ENCODE assay signal across 12 mouse cellular contexts in the genomic region with DNA sequence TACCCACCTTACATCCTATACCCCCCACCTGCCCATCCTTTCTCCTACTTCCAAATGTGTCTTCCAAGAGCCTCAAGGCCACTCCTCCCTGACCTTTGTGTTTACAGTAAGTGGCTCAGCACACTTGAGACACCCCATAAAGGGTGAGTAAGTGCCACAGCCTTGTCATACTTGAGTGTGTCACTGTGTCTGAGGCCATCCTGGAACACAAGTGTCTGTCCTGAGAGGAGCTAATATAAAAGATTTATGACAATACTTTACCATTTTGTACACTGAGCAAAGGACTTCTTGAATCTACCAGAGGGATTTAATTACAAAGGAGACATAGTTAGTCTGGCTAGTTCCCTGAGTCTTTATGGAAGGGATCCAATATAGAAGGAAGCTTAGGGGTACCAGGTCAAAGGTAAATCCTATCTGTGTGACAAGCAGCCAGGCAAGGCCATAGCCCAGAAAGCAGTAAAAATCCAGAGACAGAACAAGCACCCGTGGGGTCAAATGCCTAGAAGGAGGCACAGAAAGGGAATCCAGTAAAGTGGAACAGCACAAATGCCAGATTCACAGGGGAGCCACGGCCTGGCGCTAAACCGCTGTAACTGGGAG. TPM values are rescaled to one million over a fixed set of nuclear protein-coding genes. Genes with fewer than 3 reads are reported as not detected.
DNase-seq lines count a peak whose midpoint lies in the region; ATAC-seq lines count a peak whose summit lies in the region.
"Had no signal": no experiment of that assay in that cellular context is flagged by ENCODE, and none has a peak within 500 bp of the region (broad histone marks: within the 10 kb centered on the region; RNA-seq: fewer than 3 reads in every experiment).

No protein-coding gene starts in this region.

- H3K9me3 ChIP-seq in hindbrain, embryonic 11.5 days (ENCODE audit: control insufficient read depth, low read length), result no peaks in the 10 kb centered on the region
- H3K9me3 ChIP-seq in hindbrain, embryonic 12.5 days (replicated peaks), result no peaks in the 10 kb centered on the region
- H3K9me3 ChIP-seq in neural tube, embryonic 12.5 days, result no peaks in the 10 kb centered on the region
- no peaks in the 10 kb centered on the region for H3K9me3 ChIP-seq in midbrain, embryonic 16.5 days (replicated peaks; ENCODE audit: control insufficient read depth, low read length, poor library complexity, severe bottlenecking)
- no peaks in the 10 kb centered on the region for H3K9me3 ChIP-seq in heart, embryonic 10.5 days
- no peaks in the 10 kb centered on the region for H3K9me3 ChIP-seq in heart, embryonic 12.5 days (replicated peaks)
- H3K9me3 ChIP-seq: heart, embryonic 15.5 days had no signal

- no peak overlapping the region for H3K27ac ChIP-seq in hindbrain, embryonic 11.5 days (ENCODE audit: low read depth, low read length)
- no peak overlapping the region for H3K27ac ChIP-seq in hindbrain, embryonic 12.5 days
- no peak overlapping the region for H3K27ac ChIP-seq in neural tube, embryonic 12.5 days
- no peak overlapping the region for H3K27ac ChIP-seq in midbrain, embryonic 16.5 days (ENCODE audit: low read length)
- no peak overlapping the region for H3K27ac ChIP-seq in heart, embryonic 10.5 days
- H3K27ac ChIP-seq in heart, embryonic 12.5 days (ENCODE audit: poor library complexity, severe bottlenecking), result no peak overlapping the region
- H3K27ac ChIP-seq: heart, embryonic 15.5 days; liver, embryonic 14.5 days had no signal

- WGBS in hindbrain, embryonic 11.5 days, result 40% methylated on average over 4 of the region's 4 CpGs
- 37% methylated on average over 4 of the region's 4 CpGs for WGBS in hindbrain, embryonic 12.5 days
- WGBS in neural tube, embryonic 12.5 days, result 32% methylated on average over 4 of the region's 4 CpGs
- 17% methylated on average over 4 of the region's 4 CpGs for WGBS in midbrain, embryonic 16.5 days
- 64% methylated on average over 4 of the region's 4 CpGs for WGBS in heart, embryonic 10.5 days
- 73% methylated on average over 4 of the region's 4 CpGs for WGBS in heart, embryonic 12.5 days

- peaks cover 28% of the 10 kb centered on the region for H3K27me3 ChIP-seq in hindbrain, embryonic 11.5 days (ENCODE audit: control insufficient read depth, insufficient read depth, low read length)
- H3K27me3 ChIP-seq in hindbrain, embryonic 12.5 days, result peaks cover 41% of the 10 kb centered on the region
- peaks cover 31% of the 10 kb centered on the region for H3K27me3 ChIP-seq in neural tube, embryonic 12.5 days (replicated peaks)
- peaks cover 7% of the 10 kb centered on the region for H3K27me3 ChIP-seq in midbrain, embryonic 16.5 days (ENCODE audit: control insufficient read depth, insufficient read depth, low read depth, low read length)
- H3K27me3 ChIP-seq in heart, embryonic 10.5 days (ENCODE audit: insufficient read depth, poor library complexity, severe bottlenecking), result peaks cover 89% of the 10 kb centered on the region
- peaks cover 74% of the 10 kb centered on the region for H3K27me3 ChIP-seq in heart, embryonic 12.5 days (replicated peaks)

- H3K4me1 ChIP-seq in hindbrain, embryonic 11.5 days (replicated peaks; ENCODE audit: control insufficient read depth, insufficient read depth, low read length), result peaks cover 11% of the 10 kb centered on the region
- peaks cover 20% of the 10 kb centered on the region for H3K4me1 ChIP-seq in hindbrain, embryonic 12.5 days
- H3K4me1 ChIP-seq in neural tube, embryonic 12.5 days, result peaks cover 19% of the 10 kb centered on the region
- peaks cover 28% of the 10 kb centered on the region for H3K4me1 ChIP-seq in midbrain, embryonic 16.5 days (ENCODE audit: control insufficient read depth, insufficient read depth, low read length)
- peaks cover 20% of the 10 kb centered on the region for H3K4me1 ChIP-seq in heart, embryonic 10.5 days
- H3K4me1 ChIP-seq in heart, embryonic 12.5 days (replicated peaks), result peaks cover 11% of the 10 kb centered on the region

- no peaks in the 10 kb centered on the region for H3K36me3 ChIP-seq in hindbrain, embryonic 11.5 days (ENCODE audit: control insufficient read depth, insufficient read depth, low read length)
- H3K36me3 ChIP-seq in hindbrain, embryonic 12.5 days, result no peaks in the 10 kb centered on the region
- no peaks in the 10 kb centered on the region for H3K36me3 ChIP-seq in neural tube, embryonic 12.5 days
- H3K36me3 ChIP-seq in midbrain, embryonic 16.5 days (ENCODE audit: control insufficient read depth, insufficient read depth, low read length), result no peaks in the 10 kb centered on the region
- H3K36me3 ChIP-seq in heart, embryonic 10.5 days, result no peaks in the 10 kb centered on the region
- no peaks in the 10 kb centered on the region for H3K36me3 ChIP-seq in heart, embryonic 12.5 days
- H3K36me3 ChIP-seq: heart, embryonic 15.5 days had no signal

- H3K4me2 ChIP-seq in hindbrain, embryonic 11.5 days (replicated peaks; ENCODE audit: low read depth, low read length), result no peak overlapping the region
- no peak overlapping the region for H3K4me2 ChIP-seq in hindbrain, embryonic 12.5 days (replicated peaks)
- peak overlapping the region; percentile 82; the same call in 1 of the 2 replicates for H3K4me2 ChIP-seq in neural tube, embryonic 12.5 days (replicated peaks)
- peak overlapping the region; percentile 84 for H3K4me2 ChIP-seq in midbrain, embryonic 16.5 days (ENCODE audit: low read length)
- H3K4me2 ChIP-seq in heart, embryonic 12.5 days, result no peak overlapping the region

- DNase-seq in hindbrain, embryonic 11.5 days (ENCODE audit: low spot score), result peak; percentile 24
- DNase-seq in neural tube, embryonic 10.5 days (ENCODE audit: extremely low spot score, low spot score), result no peak
- DNase-seq in thymus, postnatal 0 days (ENCODE audit: low spot score), result no peak
- DNase-seq in heart, embryonic 10.5 days (ENCODE audit: low spot score), result no peak
- DNase-seq: spleen, adult 18-20 months had no signal

- no peak for ATAC-seq in hindbrain, embryonic 11.5 days (ENCODE audit: low FRiP score)
- ATAC-seq in hindbrain, embryonic 12.5 days (ENCODE audit: low FRiP score), result no peak
- no peak for ATAC-seq in neural tube, embryonic 12.5 days (ENCODE audit: low FRiP score, low read depth)
- ATAC-seq in midbrain, embryonic 16.5 days, result no peak
- no peak for ATAC-seq in heart, embryonic 12.5 days (ENCODE audit: insufficient number of reproducible peaks, low FRiP score)
- ATAC-seq: activated CD4-positive, CD25-positive, alpha-beta regulatory T cell, adult 4 months had no signal

- no peak overlapping the region for H3K4me3 ChIP-seq in hindbrain, embryonic 11.5 days (ENCODE audit: low read depth, low read length)
- no peak overlapping the region for H3K4me3 ChIP-seq in hindbrain, embryonic 12.5 days
- no peak overlapping the region for H3K4me3 ChIP-seq in neural tube, embryonic 12.5 days
- H3K4me3 ChIP-seq in midbrain, embryonic 16.5 days (ENCODE audit: low read depth, low read length), result peak overlapping the region; percentile 71; the same call in 1 of the 2 replicates
- H3K4me3 ChIP-seq in heart, embryonic 10.5 days, result no peak overlapping the region
- H3K4me3 ChIP-seq in heart, embryonic 12.5 days, result no peak overlapping the region
- H3K4me3 ChIP-seq: heart, embryonic 15.5 days had no signal

- H3K9ac ChIP-seq in hindbrain, embryonic 11.5 days (ENCODE audit: low read depth, low read length), result no peak overlapping the region
- no peak overlapping the region for H3K9ac ChIP-seq in hindbrain, embryonic 12.5 days
- no peak overlapping the region for H3K9ac ChIP-seq in neural tube, embryonic 12.5 days
- peak overlapping the region; percentile 41; the same call in 1 of the 2 replicates for H3K9ac ChIP-seq in midbrain, embryonic 16.5 days (ENCODE audit: low read depth, low read length)
- H3K9ac ChIP-seq in heart, embryonic 12.5 days, result no peak overlapping the region
- H3K9ac ChIP-seq: heart, embryonic 15.5 days; liver, embryonic 14.5 days had no signal

RNA-seq across cellular contexts. Expression of gene Epb41l4b, which starts 2.9 kb away (rescaled TPM):
- polyA plus RNA-seq in hindbrain, embryonic 11.5 days (2014; fragmentation: Nextera tagmentation; extraction: Ambion mirVana), result 1.4 and 1.7 TPM in 2 replicates
- polyA plus RNA-seq in hindbrain, embryonic 12.5 days (2016; fragmentation: Nextera tagmentation; extraction: Ambion mirVana), result 1.5 and 2.0 TPM in 2 replicates
- 1.7 and 1.9 TPM in 2 replicates for polyA plus RNA-seq in neural tube, embryonic 12.5 days (2016; fragmentation: Nextera tagmentation; extraction: Ambion mirVana)
- polyA plus RNA-seq in midbrain, embryonic 16.5 days (2015; fragmentation: Nextera tagmentation; extraction: Ambion mirVana), result 3.1 and 4.3 TPM in 2 replicates
- polyA plus RNA-seq in thymus, postnatal 0 days (2015; fragmentation: Nextera tagmentation; extraction: Ambion mirVana), result 2.2 and 2.4 TPM in 2 replicates
- polyA plus RNA-seq in heart, embryonic 10.5 days (2016; fragmentation: Nextera tagmentation; extraction: Ambion mirVana), result 0.34 and 1.6 TPM in 2 replicates
- polyA plus RNA-seq in heart, embryonic 12.5 days (2016; fragmentation: Nextera tagmentation; extraction: Ambion mirVana), result 0.29 and 0.31 TPM in 2 replicates
- polyA plus RNA-seq: activated CD4-positive, CD25-positive, alpha-beta regulatory T cell, adult 4 months had no signal

Comparison
In these comparisons a context has a peak if more than half of its experiments do, and no peak if none do; other contexts are left out.
1. H3K4me2 ChIP-seq: peak in neural tube, embryonic 12.5 days (single experiment) and midbrain, embryonic 16.5 days (single experiment); none in hindbrain, embryonic 11.5 days (single experiment), hindbrain, embryonic 12.5 days (single experiment) and heart, embryonic 12.5 days (single experiment).